Mouse (Mus musculus): ENCODE measurements around the gene Lrwd1. TPM values are rescaled to one million over a fixed set of nuclear protein-coding genes. Genes with fewer than 3 reads are reported as not detected.
"Not testable (repeated sequence)": the region's sequence is repeated elsewhere in the genome, so short reads cannot be mapped to it uniquely, and the experiment has no call there.

Gene Lrwd1
- polyA plus RNA-seq, 1 experiment from 2014 or later = 37.6 TPM

- peak overlapping the region; percentile 76 for H3K9ac ChIP-seq (ENCODE audit: low read length)
- H3K9me3 ChIP-seq (ENCODE audit: control insufficient read depth, low read length) = peaks cover 5% of the 10 kb centered on the region; the same call in 1 of the 2 replicates
- ATAC-seq (ENCODE audit: low read depth) = no peak
- peak overlapping the region; percentile 66 for H3K4me3 ChIP-seq (ENCODE audit: low read length)
- H3K27me3 ChIP-seq (ENCODE audit: control insufficient read depth, insufficient read depth, low read depth, low read length) = no peaks in the 10 kb centered on the region
- H3K36me3 ChIP-seq (ENCODE audit: control insufficient read depth, insufficient read depth, low read length) = no peaks in the 10 kb centered on the region
- H3K4me1 ChIP-seq (replicated peaks; ENCODE audit: control insufficient read depth, insufficient read depth, low read length) = peaks cover 23% of the 10 kb centered on the region
- H3K4me2 ChIP-seq (ENCODE audit: low read depth, low read length) = peak overlapping the region; percentile 96
- peak overlapping the region; percentile 77 for H3K27ac ChIP-seq (ENCODE audit: low read length)
- WGBS = 20% methylated on average over 17 of the region's 17 CpGs
Measured at GRCm38 (mm10) chr5:136171363-136172341, 35.8 kb upstream of the Lrwd1 start.

GRCm38 (mm10) chr5:136170512-136171362 lies 34.9 kb upstream of the Lrwd1 start, which contains the start of gene Orai2:
Orai2 (minus strand) TSS chr5:136170713.
- Histone ChIP-seq H3K36me3 (ENCODE audit: control insufficient read depth, insufficient read depth, low read length) (no peaks in the 10 kb centered on the region), H3K9ac (ENCODE audit: low read length) (peak within 1 kb of the TSS; percentile 76), H3K27me3 (ENCODE audit: control insufficient read depth, insufficient read depth, low read depth, low read length) (no peaks in the 10 kb centered on the region), H3K4me2 (ENCODE audit: low read depth, low read length) (peak within 1 kb of the TSS; percentile 96), H3K4me1 (replicated peaks; ENCODE audit: control insufficient read depth, insufficient read depth, low read length) (peaks cover 23% of the 10 kb centered on the region), H3K9me3 (ENCODE audit: control insufficient read depth, low read length) (peaks cover 5% of the 10 kb centered on the region; the same call in 1 of the 2 replicates), H3K4me3 (ENCODE audit: low read length) (peak within 1 kb of the TSS; percentile 66), H3K27ac (ENCODE audit: low read length) (peak within 1 kb of the TSS; percentile 77)
- WGBS = 2% methylated on average over 37 of the region's 49 CpGs
- peak; percentile 80 for ATAC-seq (ENCODE audit: low read depth)

- H3K4me1 ChIP-seq (replicated peaks; ENCODE audit: control insufficient read depth, insufficient read depth, low read length) = peaks cover 23% of the 10 kb centered on the region
- peak overlapping the region; percentile 96 for H3K4me2 ChIP-seq (ENCODE audit: low read depth, low read length)
- H3K9ac ChIP-seq (ENCODE audit: low read length) = peak overlapping the region; percentile 76
- H3K27me3 ChIP-seq (ENCODE audit: control insufficient read depth, insufficient read depth, low read depth, low read length) = no peaks in the 10 kb centered on the region
- H3K36me3 ChIP-seq (ENCODE audit: control insufficient read depth, insufficient read depth, low read length) = no peaks in the 10 kb centered on the region
- ATAC-seq (ENCODE audit: low read depth) = peak; percentile 5
- H3K27ac ChIP-seq (ENCODE audit: low read length) = no peak overlapping the region; the same call in 1 of the 2 replicates
- peak overlapping the region; percentile 66 for H3K4me3 ChIP-seq (ENCODE audit: low read length)
- H3K9me3 ChIP-seq (ENCODE audit: control insufficient read depth, low read length) = peaks cover 5% of the 10 kb centered on the region; the same call in 1 of the 2 replicates
- WGBS = 10% methylated on average over 15 of the region's 15 CpGs
Measured at GRCm38 (mm10) chr5:136169626-136170511, 34.0 kb upstream of the Lrwd1 start.

- ATAC-seq (ENCODE audit: low read depth) = no peak
- H3K4me3 ChIP-seq (ENCODE audit: low read length) = no peak overlapping the region
Measured at GRCm38 (mm10) chr5:136168071-136168470, 32.2 kb upstream of the Lrwd1 start.

GRCm38 (mm10) chr5:136167296-136167695 lies 31.4 kb upstream of the Lrwd1 start:
- Histone ChIP-seq H3K36me3 (ENCODE audit: control insufficient read depth, insufficient read depth, low read length) (no peaks in the 10 kb centered on the region), H3K27me3 (ENCODE audit: control insufficient read depth, insufficient read depth, low read depth, low read length) (no peaks in the 10 kb centered on the region), H3K4me1 (replicated peaks; ENCODE audit: control insufficient read depth, insufficient read depth, low read length) (peaks cover 17% of the 10 kb centered on the region), H3K27ac (ENCODE audit: low read length) (no peak overlapping the region), H3K4me2 (ENCODE audit: low read depth, low read length) (no peak overlapping the region), H3K4me3 (ENCODE audit: low read length) (no peak overlapping the region), H3K9me3 (ENCODE audit: control insufficient read depth, low read length) (peaks cover 5% of the 10 kb centered on the region; the same call in 1 of the 2 replicates), H3K9ac (ENCODE audit: low read length) (no peak overlapping the region)
- WGBS = 90% methylated on average over 4 of the region's 4 CpGs
- ATAC-seq (ENCODE audit: low read depth) = no peak

More at GRCm38 (mm10) chr5:136168071-136168470, 32.2 kb upstream of the Lrwd1 start:
- no peak overlapping the region for H3K9ac ChIP-seq (ENCODE audit: low read length)
- no peak overlapping the region for H3K27ac ChIP-seq (ENCODE audit: low read length)
- H3K27me3 ChIP-seq (ENCODE audit: control insufficient read depth, insufficient read depth, low read depth, low read length) = no peaks in the 10 kb centered on the region
- WGBS = 94% methylated on average over 3 of the region's 3 CpGs
- peaks cover 17% of the 10 kb centered on the region for H3K4me1 ChIP-seq (replicated peaks; ENCODE audit: control insufficient read depth, insufficient read depth, low read length)
- peaks cover 5% of the 10 kb centered on the region; the same call in 1 of the 2 replicates for H3K9me3 ChIP-seq (ENCODE audit: control insufficient read depth, low read length)
- no peak overlapping the region for H3K4me2 ChIP-seq (ENCODE audit: low read depth, low read length)
- H3K36me3 ChIP-seq (ENCODE audit: control insufficient read depth, insufficient read depth, low read length) = no peaks in the 10 kb centered on the region

GRCm38 (mm10) chr5:136165246-136165645 lies 29.4 kb upstream of the Lrwd1 start:
- Histone ChIP-seq H3K4me1 (replicated peaks; ENCODE audit: control insufficient read depth, insufficient read depth, low read length) (peaks cover 3% of the 10 kb centered on the region), H3K4me3 (ENCODE audit: low read length) (no peak overlapping the region), H3K9me3 (ENCODE audit: control insufficient read depth, low read length) (peaks cover 5% of the 10 kb centered on the region; the same call in 1 of the 2 replicates), H3K27me3 (ENCODE audit: control insufficient read depth, insufficient read depth, low read depth, low read length) (no peaks in the 10 kb centered on the region), H3K27ac (ENCODE audit: low read length) (no peak overlapping the region), H3K36me3 (ENCODE audit: control insufficient read depth, insufficient read depth, low read length) (no peaks in the 10 kb centered on the region), H3K9ac (ENCODE audit: low read length) (no peak overlapping the region), H3K4me2 (ENCODE audit: low read depth, low read length) (no peak overlapping the region)
- ATAC-seq (ENCODE audit: low read depth) = no peak
- 79% methylated on average over 8 of the region's 8 CpGs for WGBS

GRCm38 (mm10) chr5:136163807-136164474 lies 28.1 kb upstream of the Lrwd1 start:
- H3K36me3 ChIP-seq (ENCODE audit: control insufficient read depth, insufficient read depth, low read length) = no peaks in the 10 kb centered on the region
- peaks cover 5% of the 10 kb centered on the region; the same call in 1 of the 2 replicates for H3K9me3 ChIP-seq (ENCODE audit: control insufficient read depth, low read length)
- no peak overlapping the region for H3K4me3 ChIP-seq (ENCODE audit: low read length)
- H3K9ac ChIP-seq (ENCODE audit: low read length) = no peak overlapping the region
- no peaks in the 10 kb centered on the region for H3K27me3 ChIP-seq (ENCODE audit: control insufficient read depth, insufficient read depth, low read depth, low read length)
- H3K27ac ChIP-seq (ENCODE audit: low read length) = no peak overlapping the region
- no peak for ATAC-seq (ENCODE audit: low read depth)
- H3K4me2 ChIP-seq (ENCODE audit: low read depth, low read length) = no peak overlapping the region
- H3K4me1 ChIP-seq (replicated peaks; ENCODE audit: control insufficient read depth, insufficient read depth, low read length) = no peaks in the 10 kb centered on the region
- WGBS = 75% methylated on average over 11 of the region's 11 CpGs

GRCm38 (mm10) chr5:136160084-136160483 lies 24.2 kb upstream of the Lrwd1 start:
- H3K4me1 ChIP-seq (replicated peaks; ENCODE audit: control insufficient read depth, insufficient read depth, low read length); ATAC-seq (ENCODE audit: low read depth); H3K36me3 ChIP-seq (ENCODE audit: control insufficient read depth, insufficient read depth, low read length); H3K4me2 ChIP-seq (ENCODE audit: low read depth, low read length); H3K9ac ChIP-seq (ENCODE audit: low read length); H3K4me3 ChIP-seq (ENCODE audit: low read length); H3K27ac ChIP-seq (ENCODE audit: low read length); H3K9me3 ChIP-seq (ENCODE audit: control insufficient read depth, low read length); H3K27me3 ChIP-seq (ENCODE audit: control insufficient read depth, insufficient read depth, low read depth, low read length): not testable (repeated sequence)
- WGBS = 76% methylated on average over 10 of the region's 12 CpGs
